Mouse (Mus musculus) stomach, embryonic 16.5 days (tissue): ENCODE results near the gene Diaph3. TPM values are rescaled to one million over a fixed set of nuclear protein-coding genes. Genes with fewer than 3 reads are reported as not detected.

Experiments
- ATAC-seq: fragments of 200-750 bp; cut with Nextera tagmentation; 2 replicates; pipeline ENCODE4 v1.8.0; 2017; ENCODE audit warnings: moderate number of reproducible peaks, moderate TSS enrichment; ENCODE audit not compliant: insufficient read depth, low FRiP score
- H3K27ac ChIP-seq: fragments of 300-500 bp; sonication (generic); 2 replicates; pipeline ENCODE4 v1.5.1; 2014; ENCODE audit warnings: low read length
- H3K27me3 ChIP-seq: fragments of 300-500 bp; sonication (generic); 2 replicates; pipeline ENCODE4 v1.6.1; 2014; ENCODE audit warnings: low read length, control low read depth, mixed read lengths; ENCODE audit not compliant: control insufficient read depth, insufficient read depth
- H3K36me3 ChIP-seq: fragments of 300-500 bp; sonication (generic); 2 replicates; pipeline ENCODE4 v1.6.1; 2014; ENCODE audit warnings: low read length; ENCODE audit not compliant: control insufficient read depth, insufficient read depth
- H3K4me1 ChIP-seq: fragments of 300-500 bp; sonication (generic); 2 replicates; pipeline ENCODE4 v1.6.1; 2014; ENCODE audit warnings: low read length, control low read depth, mixed read lengths; ENCODE audit not compliant: control insufficient read depth, insufficient read depth
- H3K4me2 ChIP-seq: fragments of 300-500 bp; sonication (generic); 2 replicates; pipeline ENCODE4 v1.6.1; 2014; ENCODE audit warnings: low read depth, low read length, mixed read lengths
- H3K4me3 ChIP-seq: fragments of 300-500 bp; sonication (generic); replicated peaks from 2 replicates; pipeline ENCODE4 v1.5.1; 2014; ENCODE audit warnings: mild to moderate bottlenecking, low read length
- H3K9ac ChIP-seq: fragments of 300-500 bp; sonication (generic); 2 replicates; pipeline ENCODE4 v1.6.1; 2014; ENCODE audit warnings: low read length
- H3K9me3 ChIP-seq: fragments of 300-500 bp; sonication (generic); replicated peaks from 2 replicates; pipeline ENCODE4 v1.6.1; 2016; ENCODE audit warnings: low read length, control low read depth; ENCODE audit not compliant: control insufficient read depth
- WGBS: fragments of 180-500 bp; shearing (Covaris S2); extraction: QIAGEN DNeasy Blood & Tissue Kit; methylation state at CpG from one replicate; pipeline ENCODE4 v1.1.7; 2014; 5-methylcytosine and 5-hydroxymethylcytosine counted together
- polyA plus RNA-seq: library from polyadenylated mRNA; unstranded; fragments of >200 nt; fragmentation: Nextera tagmentation; extraction: Ambion mirVana; gene quantifications from 2 replicates; pipeline ENCODE4 v1.2.1, GENCODE M21; 2015

Gene Diaph3
- polyA plus RNA-seq: 8.7 and 9.4 TPM in 2 replicates

DNA sequence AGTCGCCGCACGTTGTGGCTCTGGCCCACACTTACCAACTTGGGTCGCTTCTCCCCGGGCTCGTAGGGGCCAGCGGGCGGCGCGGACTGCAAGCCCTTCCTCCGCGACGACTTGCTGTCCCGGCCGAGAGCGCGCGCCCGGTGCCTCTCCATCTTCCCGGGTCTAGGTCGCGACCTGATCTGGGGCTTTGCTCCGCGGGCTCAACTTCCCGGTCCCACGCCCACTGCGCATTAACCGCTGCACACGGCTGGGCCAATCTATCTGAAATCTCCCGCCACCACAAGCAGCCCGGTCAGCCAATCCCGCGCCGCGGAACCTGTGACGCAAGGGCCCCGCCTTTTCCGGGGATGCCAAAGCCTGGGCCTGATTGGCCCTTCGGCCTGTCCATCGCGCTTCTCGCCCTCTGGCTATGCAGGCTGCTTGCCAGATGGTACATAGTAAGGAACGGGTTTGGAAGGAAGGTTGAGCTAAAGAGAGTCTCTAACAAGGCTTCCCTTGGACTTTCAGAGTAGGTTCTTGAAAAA lies at the start of gene Diaph3:
Gene Diaph3 (minus strand): TSS at position 273 of the 524 bp plus-strand sequence.
- H3K27ac ChIP-seq: peak within 1 kb of the TSS; percentile 79
- H3K4me2 ChIP-seq: peak within 1 kb of the TSS; percentile 72
- H3K27me3 ChIP-seq: no peaks in the 10 kb centered on the region
- H3K4me1 ChIP-seq: peaks cover 3% of the 10 kb centered on the region; the same call in 1 of the 2 replicates
- ATAC-seq: peak; percentile 99
- under 1% methylated on average over 43 of the region's 43 CpGs for WGBS
- H3K9ac ChIP-seq: peak within 1 kb of the TSS; percentile 79
- H3K9me3 ChIP-seq: no peaks in the 10 kb centered on the region
- peak within 1 kb of the TSS; percentile 86 for H3K4me3 ChIP-seq
- no peaks in the 10 kb centered on the region for H3K36me3 ChIP-seq

DNA sequence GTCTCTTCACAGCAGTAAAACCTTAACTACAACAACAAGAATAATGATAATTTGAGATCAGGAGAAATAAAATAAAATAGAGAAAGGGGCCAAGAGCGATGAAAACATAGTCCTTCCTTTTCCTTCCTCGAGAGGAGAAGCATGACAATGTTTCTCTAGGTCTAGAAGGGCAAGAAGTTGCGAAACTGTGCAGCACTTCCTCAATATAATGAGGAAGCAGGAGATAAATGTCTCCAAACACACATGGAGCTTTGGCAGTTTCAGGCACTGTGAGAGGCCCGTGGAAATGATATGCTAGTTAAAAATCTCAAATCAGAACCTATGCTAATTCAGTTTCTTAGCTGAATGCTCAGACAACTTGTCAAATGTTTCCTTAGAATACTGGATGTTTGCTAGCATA lies 49.6 kb upstream of the Diaph3 start:
- Histone ChIP-seq H3K9ac (no peak overlapping the region), H3K4me1 (no peaks in the 10 kb centered on the region), H3K27me3 (no peaks in the 10 kb centered on the region), H3K36me3 (no peaks in the 10 kb centered on the region), H3K4me3 (no peak overlapping the region), H3K27ac (no peak overlapping the region), H3K9me3 (no peaks in the 10 kb centered on the region), H3K4me2 (no peak overlapping the region)
- ATAC-seq: no peak
- WGBS: 83% methylated on average over 4 of the region's 4 CpGs

DNA sequence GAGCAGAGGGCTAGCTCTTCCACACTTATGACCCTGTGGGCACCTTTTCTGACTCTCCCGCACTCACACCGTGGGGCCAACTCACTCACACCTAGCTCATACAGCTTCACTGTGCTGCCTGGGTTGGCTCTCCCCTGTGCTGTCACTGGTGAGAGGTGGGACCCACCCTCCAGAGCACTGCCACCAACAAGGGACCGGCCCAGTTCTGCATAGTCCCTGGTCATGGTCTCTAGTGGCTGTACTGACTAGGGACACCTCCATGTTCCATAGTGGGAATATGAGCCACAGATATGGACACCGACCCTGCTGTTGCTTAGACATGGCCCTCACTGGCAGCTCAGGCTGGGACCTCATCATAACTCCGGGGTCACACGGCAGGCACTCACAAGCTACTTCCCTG lies 30.5 kb upstream of the Diaph3 start:
- ATAC-seq: no peak
- 83% methylated on average over 6 of the region's 6 CpGs for WGBS
- H3K4me2 ChIP-seq: no peak overlapping the region

DNA sequence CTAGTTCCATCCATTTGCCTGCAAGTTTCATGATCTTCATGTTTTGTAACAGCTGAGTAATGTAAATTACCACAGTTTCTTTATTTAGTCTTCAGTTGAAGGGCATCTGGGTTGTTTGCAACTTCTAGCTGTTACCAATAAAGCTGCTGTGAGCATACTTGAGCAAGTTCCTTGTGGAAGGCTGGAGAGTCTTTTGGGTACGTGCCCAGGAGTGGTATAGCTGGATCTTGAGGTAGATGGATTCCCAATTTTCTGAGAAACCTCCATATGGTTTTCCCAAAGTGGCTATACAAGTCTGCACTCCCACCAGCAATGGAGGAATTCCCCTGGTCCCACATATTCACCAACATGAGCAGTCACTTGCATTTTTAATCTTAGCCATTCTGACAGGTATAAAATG lies 28.1 kb upstream of the Diaph3 start:
- H3K27ac ChIP-seq: no peak overlapping the region
- 61% methylated on average over 1 of the region's 1 CpGs for WGBS
- no peak for ATAC-seq
- no peaks in the 10 kb centered on the region for H3K9me3 ChIP-seq
- H3K27me3 ChIP-seq: no peaks in the 10 kb centered on the region
- H3K4me3 ChIP-seq: no peak overlapping the region
- H3K36me3 ChIP-seq: no peaks in the 10 kb centered on the region
- H3K4me1 ChIP-seq: no peaks in the 10 kb centered on the region
- H3K9ac ChIP-seq: no peak overlapping the region
- no peak overlapping the region for H3K4me2 ChIP-seq

More for the DNA sequence above, 30.5 kb upstream of the Diaph3 start:
- Histone ChIP-seq H3K36me3 (no peaks in the 10 kb centered on the region), H3K9ac (no peak overlapping the region), H3K4me3 (no peak overlapping the region), H3K4me1 (no peaks in the 10 kb centered on the region), H3K9me3 (no peaks in the 10 kb centered on the region), H3K27ac (no peak overlapping the region), H3K27me3 (no peaks in the 10 kb centered on the region)

DNA sequence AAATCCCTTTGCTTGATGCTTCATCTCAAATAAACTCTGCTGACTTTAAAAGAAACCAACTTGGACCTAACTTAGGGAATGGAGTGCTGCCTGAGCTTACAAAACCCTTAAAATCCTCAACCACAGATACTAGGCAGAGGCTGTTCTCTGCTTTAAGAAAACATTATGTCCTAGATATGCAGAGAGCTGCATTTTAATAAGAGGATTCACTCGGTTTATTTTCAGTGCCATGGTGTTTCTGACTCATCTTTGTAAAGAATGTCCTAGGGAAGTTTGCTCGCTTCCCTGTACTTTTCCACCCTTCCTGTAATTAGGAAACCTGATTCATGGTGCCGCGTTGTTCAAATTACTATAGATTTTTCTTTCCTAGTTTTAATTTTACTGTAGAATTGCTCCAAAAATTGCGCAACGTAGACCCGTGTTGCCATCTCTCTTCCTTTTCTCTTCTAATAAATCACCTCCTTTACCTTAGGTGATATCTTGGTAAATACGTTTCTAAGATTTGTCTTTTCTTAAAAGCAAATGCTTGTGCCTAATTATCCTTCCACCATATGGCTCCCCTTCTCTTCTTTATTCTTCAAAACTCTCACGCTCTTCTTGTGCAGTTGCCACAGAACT lies 14.7 kb upstream of the Diaph3 start:
- no peak for ATAC-seq
- Histone ChIP-seq H3K27me3 (no peaks in the 10 kb centered on the region), H3K4me2 (no peak overlapping the region), H3K4me1 (no peaks in the 10 kb centered on the region), H3K27ac (no peak overlapping the region), H3K9ac (no peak overlapping the region), H3K9me3 (no peaks in the 10 kb centered on the region), H3K36me3 (no peaks in the 10 kb centered on the region), H3K4me3 (no peak overlapping the region)
- WGBS: 80% methylated on average over 9 of the region's 9 CpGs

DNA sequence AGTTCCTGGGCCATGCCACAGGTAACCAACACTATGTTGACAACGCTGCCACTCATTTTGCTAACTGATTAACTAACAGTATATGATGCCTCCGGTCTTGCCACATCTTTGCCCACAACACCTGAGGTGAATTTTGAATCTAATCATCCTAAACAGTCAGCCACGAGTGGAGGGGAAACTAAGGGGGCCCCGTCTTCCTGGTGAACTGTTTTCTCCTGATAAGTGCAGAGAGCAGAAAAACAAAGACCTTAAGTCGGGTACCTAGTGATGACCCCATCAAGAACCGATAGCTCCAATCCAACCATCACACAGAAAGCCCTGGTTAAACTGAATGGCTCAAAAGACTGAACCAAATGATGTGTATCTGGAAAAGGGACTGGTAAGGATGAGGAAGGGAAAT lies 8.6 kb upstream of the Diaph3 start:
- H3K36me3 ChIP-seq: no peaks in the 10 kb centered on the region
- H3K27ac ChIP-seq: no peak overlapping the region
- H3K9me3 ChIP-seq: no peaks in the 10 kb centered on the region
- no peak overlapping the region for H3K4me2 ChIP-seq
- 70% methylated on average over 6 of the region's 6 CpGs for WGBS
- ATAC-seq: no peak
- no peaks in the 10 kb centered on the region for H3K27me3 ChIP-seq
- no peak overlapping the region for H3K9ac ChIP-seq
- no peak overlapping the region for H3K4me3 ChIP-seq
- H3K4me1 ChIP-seq: no peaks in the 10 kb centered on the region

DNA sequence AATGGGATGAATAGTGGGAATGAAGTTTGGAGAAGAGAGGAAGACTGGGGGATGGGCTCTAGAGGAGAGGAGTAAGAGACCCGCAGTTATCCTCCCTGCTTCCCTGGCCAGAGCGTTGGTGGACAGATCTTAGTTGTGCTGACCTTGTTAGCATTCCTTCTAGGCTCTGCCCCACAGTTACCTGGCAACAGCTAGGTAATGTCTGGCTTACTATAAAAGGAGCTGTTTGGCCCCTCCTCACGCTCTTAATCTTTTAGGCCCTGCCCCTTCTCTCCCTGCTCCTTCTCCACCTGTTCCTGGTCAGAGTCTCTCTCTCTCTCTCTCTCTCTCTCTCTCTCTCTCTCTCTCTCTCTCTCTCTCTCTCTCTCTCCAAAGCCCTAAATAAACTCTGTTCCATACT lies 5.7 kb upstream of the Diaph3 start:
- no peak overlapping the region for H3K4me2 ChIP-seq
- peak; percentile 69; the same call in 1 of the 2 replicates for ATAC-seq
- no peak overlapping the region for H3K9ac ChIP-seq
- no peaks in the 10 kb centered on the region for H3K27me3 ChIP-seq
- WGBS: 36% methylated on average over 3 of the region's 3 CpGs
- H3K27ac ChIP-seq: no peak overlapping the region
- peaks cover under 1% of the 10 kb centered on the region; the same call in 1 of the 2 replicates for H3K4me1 ChIP-seq
- H3K9me3 ChIP-seq: no peaks in the 10 kb centered on the region
- no peak overlapping the region for H3K4me3 ChIP-seq
- no peaks in the 10 kb centered on the region for H3K36me3 ChIP-seq

DNA sequence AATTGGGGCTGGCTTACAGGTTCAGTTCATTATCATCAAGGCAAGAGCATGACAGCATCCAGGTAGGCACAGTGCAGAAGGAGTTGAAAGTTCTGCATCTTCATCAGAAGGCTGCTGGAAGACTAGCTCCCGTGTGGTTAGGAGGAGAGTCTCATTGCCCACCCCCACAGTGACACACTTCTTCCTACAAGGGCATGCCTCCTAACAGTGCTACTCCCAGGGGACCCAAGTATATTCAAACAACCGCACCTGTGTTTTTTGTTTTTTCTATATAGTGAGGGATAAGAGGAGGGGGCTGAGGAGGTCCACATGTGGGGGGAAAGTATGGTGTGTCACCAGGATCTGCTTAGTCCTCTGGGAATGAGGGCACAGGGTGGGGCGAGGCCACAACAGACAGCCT lies 4.3 kb upstream of the Diaph3 start:
- 74% methylated on average over 3 of the region's 3 CpGs for WGBS
- H3K27me3 ChIP-seq: no peaks in the 10 kb centered on the region

DNA sequence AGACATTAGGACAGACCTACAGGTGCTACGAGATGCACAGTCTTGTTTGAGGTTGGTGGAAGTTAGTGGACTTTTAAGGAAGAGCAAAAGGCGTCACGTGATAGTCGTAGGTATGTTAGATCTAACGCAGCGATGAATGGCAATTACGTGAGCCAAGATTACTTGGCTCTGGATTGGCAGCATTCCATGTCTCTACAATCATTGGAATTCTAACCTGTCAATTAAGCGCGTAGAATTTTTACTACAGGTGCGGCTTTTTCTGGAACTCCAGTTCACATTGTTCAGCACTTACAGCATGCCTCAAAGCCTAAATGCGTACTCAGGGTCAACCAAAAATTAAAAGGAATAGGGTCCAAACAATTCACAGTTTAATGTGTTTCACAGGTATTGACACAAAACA lies 742 bp upstream of the Diaph3 start:
- no peak for ATAC-seq
- Histone ChIP-seq H3K27ac (peak overlapping the region; percentile 66), H3K27me3 (no peaks in the 10 kb centered on the region), H3K9me3 (no peaks in the 10 kb centered on the region), H3K4me3 (peak overlapping the region; percentile 86), H3K9ac (no peak overlapping the region), H3K36me3 (no peaks in the 10 kb centered on the region), H3K4me1 (peaks cover 3% of the 10 kb centered on the region; the same call in 1 of the 2 replicates), H3K4me2 (peak overlapping the region; percentile 72)
- WGBS: 71% methylated on average over 11 of the region's 11 CpGs

More for the DNA sequence above, 4.3 kb upstream of the Diaph3 start:
- H3K4me2 ChIP-seq: no peak overlapping the region
- H3K9me3 ChIP-seq: no peaks in the 10 kb centered on the region
- peaks cover 3% of the 10 kb centered on the region; the same call in 1 of the 2 replicates for H3K4me1 ChIP-seq
- no peak overlapping the region for H3K4me3 ChIP-seq
- no peak overlapping the region for H3K9ac ChIP-seq
- ATAC-seq: no peak
- no peaks in the 10 kb centered on the region for H3K36me3 ChIP-seq
- no peak overlapping the region for H3K27ac ChIP-seq
